8 mouse cellular contexts compared by ENCODE assay signal in genomic region chr11:119389851-119390270, GRCm38 (mm10). TPM values are rescaled to one million over a fixed set of nuclear protein-coding genes. Genes with fewer than 3 reads are reported as not detected.
A peak's percentile ranks its signal among the peaks of the same experiment; 100 is the strongest.
DNase-seq lines count a peak whose midpoint lies in the region; ATAC-seq and TF ChIP-seq lines count a peak whose summit lies in the region.

No protein-coding gene starts in this region.

- TF ChIP-seq CTCF in liver, embryonic 14.5 days (IDR thresholded peaks at IDR 0.05; ENCODE audit: low read depth) = peak; percentile 49

- no peak for ATAC-seq in embryonic facial prominence, embryonic 12.5 days (ENCODE audit: insufficient number of reproducible peaks, insufficient read depth, low FRiP score, low TSS enrichment)
- peak; percentile 47 for ATAC-seq in heart, embryonic 11.5 days (replicated peaks; ENCODE audit: insufficient number of reproducible peaks, low FRiP score, low TSS enrichment)
- ATAC-seq in kidney, embryonic 16.5 days (ENCODE audit: low FRiP score, low TSS enrichment) = peak; percentile 53
- peak; percentile 11; the same call in 1 of the 2 replicates for ATAC-seq in liver, embryonic 14.5 days (ENCODE audit: insufficient read depth)
- ATAC-seq in neural tube, embryonic 11.5 days (ENCODE audit: insufficient read depth, low FRiP score, low TSS enrichment) = peak; percentile 35; the same call in 1 of the 2 replicates
- ATAC-seq in stomach, embryonic 16.5 days (ENCODE audit: insufficient read depth, low FRiP score) = peak; percentile 71

- H3K4me3 ChIP-seq in embryonic facial prominence, embryonic 12.5 days = peak overlapping the region; percentile 67
- H3K4me3 ChIP-seq in heart, embryonic 11.5 days (ENCODE audit: low read depth, low read length) = peak overlapping the region; percentile 75
- H3K4me3 ChIP-seq in kidney, embryonic 16.5 days (ENCODE audit: low read length) = peak overlapping the region; percentile 72
- peak overlapping the region; percentile 55 to 78 for H3K4me3 ChIP-seq in liver, embryonic 14.5 days (ENCODE audit: insufficient read depth in 1 of 2, low read depth in 2 of 2, low read length in 2 of 2)
- peak overlapping the region; percentile 62 for H3K4me3 ChIP-seq in neural tube, embryonic 11.5 days (ENCODE audit: low read depth, low read length)
- H3K4me3 ChIP-seq in stomach, embryonic 16.5 days (replicated peaks; ENCODE audit: low read length) = peak overlapping the region; percentile 87

- H3K9ac ChIP-seq in embryonic facial prominence, embryonic 12.5 days = peak overlapping the region; percentile 47
- peak overlapping the region; percentile 83 for H3K9ac ChIP-seq in heart, embryonic 11.5 days (ENCODE audit: low read depth, low read length)
- H3K9ac ChIP-seq in kidney, embryonic 16.5 days (replicated peaks; ENCODE audit: low read length) = peak overlapping the region; percentile 77
- peak overlapping the region; percentile 58 for H3K9ac ChIP-seq in liver, embryonic 14.5 days (replicated peaks)
- peak overlapping the region; percentile 42 for H3K9ac ChIP-seq in neural tube, embryonic 11.5 days (ENCODE audit: low read length)
- H3K9ac ChIP-seq in stomach, embryonic 16.5 days (ENCODE audit: low read length) = peak overlapping the region; percentile 85

- no peaks in the 10 kb centered on the region for H3K9me3 ChIP-seq in embryonic facial prominence, embryonic 12.5 days
- no peaks in the 10 kb centered on the region for H3K9me3 ChIP-seq in heart, embryonic 11.5 days (replicated peaks; ENCODE audit: control insufficient read depth, low read length)
- no peaks in the 10 kb centered on the region for H3K9me3 ChIP-seq in kidney, embryonic 16.5 days (ENCODE audit: low read length)
- no peaks in the 10 kb centered on the region for H3K9me3 ChIP-seq in liver, embryonic 14.5 days (ENCODE audit: control insufficient read depth, low read length)
- H3K9me3 ChIP-seq in neural tube, embryonic 11.5 days (ENCODE audit: control insufficient read depth, low read length) = no peaks in the 10 kb centered on the region
- no peaks in the 10 kb centered on the region for H3K9me3 ChIP-seq in stomach, embryonic 16.5 days (replicated peaks; ENCODE audit: control insufficient read depth, low read length)

- 1% methylated on average over 35 of the region's 35 CpGs for WGBS in embryonic facial prominence, embryonic 12.5 days
- under 1% methylated on average over 35 of the region's 35 CpGs for WGBS in heart, embryonic 11.5 days (ENCODE audit: insufficient replicate concordance)
- under 1% methylated on average over 35 of the region's 35 CpGs for WGBS in kidney, embryonic 16.5 days
- under 1% methylated on average over 35 of the region's 35 CpGs for WGBS in liver, embryonic 14.5 days (ENCODE audit: insufficient replicate concordance)
- under 1% methylated on average over 35 of the region's 35 CpGs for WGBS in neural tube, embryonic 11.5 days
- 1% methylated on average over 35 of the region's 35 CpGs for WGBS in stomach, embryonic 16.5 days

- peak overlapping the region; percentile 93 for H3K4me2 ChIP-seq in embryonic facial prominence, embryonic 12.5 days (replicated peaks)
- peak overlapping the region; percentile 96 for H3K4me2 ChIP-seq in heart, embryonic 11.5 days
- peak overlapping the region; percentile 96 for H3K4me2 ChIP-seq in kidney, embryonic 16.5 days (replicated peaks; ENCODE audit: low read depth, low read length)
- peak overlapping the region; percentile 87 for H3K4me2 ChIP-seq in liver, embryonic 14.5 days (ENCODE audit: low read depth)
- peak overlapping the region; percentile 84 for H3K4me2 ChIP-seq in neural tube, embryonic 11.5 days (ENCODE audit: low read depth)
- H3K4me2 ChIP-seq in stomach, embryonic 16.5 days (ENCODE audit: low read depth, low read length) = peak overlapping the region; percentile 79

- no peak overlapping the region for H3K27ac ChIP-seq in embryonic facial prominence, embryonic 12.5 days
- peak overlapping the region; percentile 94 for H3K27ac ChIP-seq in heart, embryonic 11.5 days (ENCODE audit: low read depth, low read length)
- H3K27ac ChIP-seq in kidney, embryonic 16.5 days (ENCODE audit: low read length) = peak overlapping the region; percentile 73; the same call in 1 of the 2 replicates
- no peak overlapping the region for H3K27ac ChIP-seq in liver, embryonic 14.5 days
- 0 out of 2 replicates have a peak overlapping the region, but pooled peaks have one; percentile 4 for H3K27ac ChIP-seq in neural tube, embryonic 11.5 days (ENCODE audit: low read depth, low read length)
- peak overlapping the region; percentile 83 for H3K27ac ChIP-seq in stomach, embryonic 16.5 days (ENCODE audit: low read length)

- peaks cover 68% of the 10 kb centered on the region for H3K27me3 ChIP-seq in embryonic facial prominence, embryonic 12.5 days
- peaks cover 6% of the 10 kb centered on the region for H3K27me3 ChIP-seq in heart, embryonic 11.5 days (ENCODE audit: control insufficient read depth, insufficient read depth, low read length)
- H3K27me3 ChIP-seq in kidney, embryonic 16.5 days (ENCODE audit: insufficient read depth, low read length) = peaks cover 15% of the 10 kb centered on the region
- peaks cover 5% of the 10 kb centered on the region; the same call in 1 of the 2 replicates for H3K27me3 ChIP-seq in liver, embryonic 14.5 days (ENCODE audit: control insufficient read depth, insufficient read depth, low read length)
- H3K27me3 ChIP-seq in neural tube, embryonic 11.5 days (ENCODE audit: control insufficient read depth, insufficient read depth, low read length) = peaks cover 48% of the 10 kb centered on the region
- no peaks in the 10 kb centered on the region for H3K27me3 ChIP-seq in stomach, embryonic 16.5 days (ENCODE audit: control insufficient read depth, insufficient read depth, low read length)

- no peak for TF ChIP-seq EP300 in liver, embryonic 14.5 days (IDR thresholded peaks at IDR 0.05; ENCODE audit: low read depth)

- no peaks in the 10 kb centered on the region for H3K36me3 ChIP-seq in embryonic facial prominence, embryonic 12.5 days
- no peaks in the 10 kb centered on the region for H3K36me3 ChIP-seq in heart, embryonic 11.5 days (ENCODE audit: control insufficient read depth, insufficient read depth, low read length)
- H3K36me3 ChIP-seq in kidney, embryonic 16.5 days (ENCODE audit: insufficient read depth, low read length) = no peaks in the 10 kb centered on the region
- H3K36me3 ChIP-seq in liver, embryonic 14.5 days (replicated peaks; ENCODE audit: control insufficient read depth, insufficient read depth, low read depth) = no peaks in the 10 kb centered on the region
- H3K36me3 ChIP-seq in neural tube, embryonic 11.5 days (ENCODE audit: control insufficient read depth, insufficient read depth, low read length) = no peaks in the 10 kb centered on the region
- H3K36me3 ChIP-seq in stomach, embryonic 16.5 days (ENCODE audit: control insufficient read depth, insufficient read depth, low read length) = no peaks in the 10 kb centered on the region

- peaks cover 9% of the 10 kb centered on the region; the same call in 1 of the 2 replicates for H3K4me1 ChIP-seq in embryonic facial prominence, embryonic 12.5 days
- peaks cover 34% of the 10 kb centered on the region for H3K4me1 ChIP-seq in heart, embryonic 11.5 days (ENCODE audit: control insufficient read depth, insufficient read depth, low read length)
- H3K4me1 ChIP-seq in kidney, embryonic 16.5 days (ENCODE audit: insufficient read depth, low read length) = peaks cover 27% of the 10 kb centered on the region
- H3K4me1 ChIP-seq in liver, embryonic 14.5 days (replicated peaks; ENCODE audit: control insufficient read depth in 2 of 2, insufficient read depth in 2 of 2, low read length in 1 of 2) = peaks cover 19 to 28% of the 10 kb centered on the region in 2 experiments
- H3K4me1 ChIP-seq in neural tube, embryonic 11.5 days (ENCODE audit: control insufficient read depth, insufficient read depth, low read length) = peaks cover 5% of the 10 kb centered on the region; the same call in 1 of the 2 replicates
- H3K4me1 ChIP-seq in stomach, embryonic 16.5 days (ENCODE audit: control insufficient read depth, insufficient read depth, low read length) = peaks cover 31% of the 10 kb centered on the region

- peak; percentile 92 for DNase-seq in 3T3-L1 (ENCODE audit: low read depth, low spot score)
- DNase-seq in adrenal gland, postnatal 25 days = peak; percentile 89
- DNase-seq in liver, embryonic 14.5 days (ENCODE audit: low read depth in 3 of 3, low spot score in 3 of 3) = peak in 1 of 3 experiments; percentile 24
- peak; percentile 78 for DNase-seq in neural tube, embryonic 11.5 days (ENCODE audit: low spot score)

RNA-seq across cellular contexts. Expression of gene Rnf213, which starts 3.0 kb away (rescaled TPM):
- total RNA-seq in adrenal gland, postnatal 25 days (2021) = 36.8 and 46.2 TPM in 2 replicates
- 1.6 and 1.7 TPM in 2 replicates for polyA plus RNA-seq in embryonic facial prominence, embryonic 12.5 days (2016; fragmentation: Nextera tagmentation; extraction: Ambion mirVana)
- polyA plus RNA-seq in heart, embryonic 11.5 days (2014; fragmentation: Nextera tagmentation; extraction: Ambion mirVana) = 10.4 and 11.0 TPM in 2 replicates
- 5.5 and 5.6 TPM in 2 replicates for polyA plus RNA-seq in kidney, embryonic 16.5 days (2015; fragmentation: Nextera tagmentation; extraction: Ambion mirVana)
- 5.4 and 6.5 TPM in 2 replicates for polyA plus RNA-seq in liver, embryonic 14.5 days (2012; rRNA removed)
- polyA plus RNA-seq in liver, embryonic 14.5 days (2014; fragmentation: Nextera tagmentation; extraction: Ambion mirVana) = 4.9 and 5.8 TPM in 2 replicates
- polyA plus RNA-seq in neural tube, embryonic 11.5 days (2014; fragmentation: Nextera tagmentation; extraction: Ambion mirVana) = 1.8 and 1.9 TPM in 2 replicates
- 6.6 and 7.3 TPM in 2 replicates for polyA plus RNA-seq in stomach, embryonic 16.5 days (2015; fragmentation: Nextera tagmentation; extraction: Ambion mirVana)

RNA-seq across cellular contexts. Expression of gene Slc26a11, which starts 34.5 kb away (rescaled TPM):
- 9.5 and 13.1 TPM in 2 replicates for total RNA-seq in adrenal gland, postnatal 25 days (2021)
- 10.0 and 12.3 TPM in 2 replicates for polyA plus RNA-seq in embryonic facial prominence, embryonic 12.5 days (2016; fragmentation: Nextera tagmentation; extraction: Ambion mirVana)
- 9.4 and 10.2 TPM in 2 replicates for polyA plus RNA-seq in heart, embryonic 11.5 days (2014; fragmentation: Nextera tagmentation; extraction: Ambion mirVana)
- 11.3 and 12.5 TPM in 2 replicates for polyA plus RNA-seq in kidney, embryonic 16.5 days (2015; fragmentation: Nextera tagmentation; extraction: Ambion mirVana)
- 1.2 TPM in 2 replicates for polyA plus RNA-seq in liver, embryonic 14.5 days (2012; rRNA removed)
- polyA plus RNA-seq in liver, embryonic 14.5 days (2014; fragmentation: Nextera tagmentation; extraction: Ambion mirVana) = 1.1 and 1.2 TPM in 2 replicates
- 4.3 and 5.2 TPM in 2 replicates for polyA plus RNA-seq in neural tube, embryonic 11.5 days (2014; fragmentation: Nextera tagmentation; extraction: Ambion mirVana)
- 9.9 and 10.5 TPM in 2 replicates for polyA plus RNA-seq in stomach, embryonic 16.5 days (2015; fragmentation: Nextera tagmentation; extraction: Ambion mirVana)

RNA-seq across cellular contexts. Expression of gene Sgsh, which starts 34.5 kb away (rescaled TPM):
- 21.6 and 26.9 TPM in 2 replicates for total RNA-seq in adrenal gland, postnatal 25 days (2021)
- polyA plus RNA-seq in embryonic facial prominence, embryonic 12.5 days (2016; fragmentation: Nextera tagmentation; extraction: Ambion mirVana) = 5.9 and 6.2 TPM in 2 replicates
- 6.1 and 6.5 TPM in 2 replicates for polyA plus RNA-seq in heart, embryonic 11.5 days (2014; fragmentation: Nextera tagmentation; extraction: Ambion mirVana)
- polyA plus RNA-seq in kidney, embryonic 16.5 days (2015; fragmentation: Nextera tagmentation; extraction: Ambion mirVana) = 8.3 and 8.7 TPM in 2 replicates
- polyA plus RNA-seq in liver, embryonic 14.5 days (2012; rRNA removed) = 1.2 and 1.3 TPM in 2 replicates
- 1.3 and 2.2 TPM in 2 replicates for polyA plus RNA-seq in liver, embryonic 14.5 days (2014; fragmentation: Nextera tagmentation; extraction: Ambion mirVana)
- polyA plus RNA-seq in neural tube, embryonic 11.5 days (2014; fragmentation: Nextera tagmentation; extraction: Ambion mirVana) = 5.2 and 6.7 TPM in 2 replicates
- polyA plus RNA-seq in stomach, embryonic 16.5 days (2015; fragmentation: Nextera tagmentation; extraction: Ambion mirVana) = 6.7 and 7.5 TPM in 2 replicates

Comparison
In these comparisons a context has a peak if more than half of its experiments do, and no peak if none do; other contexts are left out.
1. H3K27ac ChIP-seq: peak in heart, embryonic 11.5 days (single experiment), kidney, embryonic 16.5 days (single experiment), neural tube, embryonic 11.5 days (single experiment) and stomach, embryonic 16.5 days (single experiment); none in embryonic facial prominence, embryonic 12.5 days (single experiment) and liver, embryonic 14.5 days (single experiment).
2. Peak in every context shown above with its lines, with median percentiles within 50 percentile points of each other: H3K4me2 ChIP-seq, H3K4me3 ChIP-seq and H3K9ac ChIP-seq.